Mouse (Mus musculus) E14TG2a.4 (cell line): ENCODE results near the gene Wdr78.

Experiments
- H3K27me3 ChIP-seq: 2 replicates; pipeline ENCODE4 v1.6.1; 2014; ENCODE audit warnings: low read length, control low read depth; ENCODE audit not compliant: insufficient read depth
- H3K36me3 ChIP-seq: 2 replicates; pipeline ENCODE4 v1.6.1; 2014; ENCODE audit warnings: low read length, control low read depth; ENCODE audit not compliant: insufficient read depth
- H3K4me1 ChIP-seq: replicated peaks from 2 replicates; pipeline ENCODE4 v1.6.1; 2014; ENCODE audit warnings: low read depth, low read length, control low read depth
- H3K4me3 ChIP-seq: replicated peaks from 2 replicates; pipeline ENCODE4 v1.5.1; 2014; ENCODE audit warnings: mild to moderate bottlenecking, low read length
- H3K9me3 ChIP-seq: 2 replicates; pipeline ENCODE4 v1.6.1; 2014; ENCODE audit warnings: low read length, control low read depth
- CTCF ChIP-seq: conservative IDR thresholded peaks from 2 replicates; pipeline ENCODE4 v1.5.1; 2014; ENCODE audit warnings: low read length
- NANOG ChIP-seq: IDR thresholded peaks from 2 replicates; pipeline ENCODE4 v1.6.1; 2014; ENCODE audit warnings: borderline replicate concordance, low read length, mixed read lengths
- POU5F1 ChIP-seq: IDR thresholded peaks from 2 replicates; pipeline ENCODE4 v1.6.1; 2014; ENCODE audit warnings: low read length, borderline replicate concordance

Gene Wdr78

GRCm38 (mm10) chr4:103005190-103005945 is 109.0 kb downstream of the Wdr78 start:
- Histone ChIP-seq H3K4me1 (no peaks in the 10 kb centered on the region), H3K4me3 (no peak overlapping the region), H3K9me3 (no peaks in the 10 kb centered on the region), H3K36me3 (no peaks in the 10 kb centered on the region), H3K27me3 (no peaks in the 10 kb centered on the region)
- TF ChIP-seq NANOG, result no peak
- TF ChIP-seq POU5F1, result no peak

- TF ChIP-seq CTCF (no peak), NANOG (no peak), POU5F1 (no peak)
- Histone ChIP-seq H3K27me3 (no peaks in the 10 kb centered on the region), H3K9me3 (no peaks in the 10 kb centered on the region), H3K4me1 (no peaks in the 10 kb centered on the region), H3K36me3 (no peaks in the 10 kb centered on the region), H3K4me3 (no peak overlapping the region)
Observed at GRCm38 (mm10) chr4:103004681-103005080, 109.7 kb downstream of the Wdr78 start.

- H3K4me3 ChIP-seq, result no peak overlapping the region
- no peaks in the 10 kb centered on the region for H3K4me1 ChIP-seq
- no peaks in the 10 kb centered on the region for H3K9me3 ChIP-seq
- no peak for TF ChIP-seq CTCF
- TF ChIP-seq POU5F1, result no peak
- TF ChIP-seq NANOG, result no peak
- no peaks in the 10 kb centered on the region for H3K36me3 ChIP-seq
- no peaks in the 10 kb centered on the region for H3K27me3 ChIP-seq
Observed at GRCm38 (mm10) chr4:102991685-102992084, 122.7 kb downstream of the Wdr78 start.

GRCm38 (mm10) chr4:102990595-102991340 is 123.6 kb downstream of the Wdr78 start:
- TF ChIP-seq POU5F1 (no peak), CTCF (no peak), NANOG (no peak)
- Histone ChIP-seq H3K36me3 (no peaks in the 10 kb centered on the region), H3K27me3 (no peaks in the 10 kb centered on the region), H3K4me3 (no peak overlapping the region), H3K4me1 (no peaks in the 10 kb centered on the region), H3K9me3 (no peaks in the 10 kb centered on the region)

GRCm38 (mm10) chr4:102990016-102990415 is 124.3 kb downstream of the Wdr78 start:
- Histone ChIP-seq H3K36me3 (no peaks in the 10 kb centered on the region), H3K4me3 (no peak overlapping the region), H3K4me1 (peaks cover 5% of the 10 kb centered on the region), H3K27me3 (no peaks in the 10 kb centered on the region), H3K9me3 (no peaks in the 10 kb centered on the region)
- no peak for TF ChIP-seq CTCF
- TF ChIP-seq POU5F1, result no peak
- TF ChIP-seq NANOG, result no peak

- TF ChIP-seq POU5F1 (no peak), NANOG (no peak), CTCF (no peak)
- Histone ChIP-seq H3K9me3 (no peaks in the 10 kb centered on the region), H3K36me3 (no peaks in the 10 kb centered on the region), H3K27me3 (peaks cover 2% of the 10 kb centered on the region), H3K4me3 (no peak overlapping the region), H3K4me1 (peaks cover 7% of the 10 kb centered on the region)
Observed at GRCm38 (mm10) chr4:102989391-102989790, 125.0 kb downstream of the Wdr78 start.

- H3K4me3 ChIP-seq, result no peak overlapping the region
- no peaks in the 10 kb centered on the region for H3K36me3 ChIP-seq
- TF ChIP-seq POU5F1, result no peak
- TF ChIP-seq CTCF, result no peak
- TF ChIP-seq NANOG, result no peak
- peaks cover 11% of the 10 kb centered on the region for H3K27me3 ChIP-seq
- H3K4me1 ChIP-seq, result peaks cover 7% of the 10 kb centered on the region
- no peaks in the 10 kb centered on the region for H3K9me3 ChIP-seq
Observed at GRCm38 (mm10) chr4:102988526-102988925, 125.8 kb downstream of the Wdr78 start.
